Mouse (Mus musculus): ENCODE measurements at regions not wholly inside any gene's neighbourhood (a gene's known extent, or its start where the extent isn't known, plus 50 kb on each side); places are given as distances from the start of the nearest gene placed in this dataset.
"Not testable (repeated sequence)": the region's sequence is repeated elsewhere in the genome, so short reads cannot be mapped to it uniquely, and the experiment has no call there.

DNA sequence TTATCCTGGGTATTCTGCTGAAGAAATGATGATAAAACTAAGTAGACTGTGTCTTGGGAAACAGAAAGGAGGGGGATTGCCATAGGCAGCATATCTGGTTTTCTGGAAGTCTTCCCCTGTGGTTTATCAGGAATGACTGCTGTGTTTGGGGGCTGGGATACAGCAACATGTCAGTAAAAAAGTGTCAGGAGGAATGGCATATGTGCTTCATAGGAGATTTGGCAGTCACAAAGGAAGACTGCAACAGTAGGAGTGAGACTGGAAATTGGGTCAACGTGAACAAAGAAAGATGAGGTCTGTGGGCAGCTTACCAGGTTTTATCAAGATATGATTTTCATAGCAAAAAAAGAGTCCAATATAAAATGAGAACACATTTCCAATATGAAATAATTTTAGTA is 641.1 kb upstream of the Nrxn1 start:
- no peak for DNase-seq (ENCODE audit: low spot score in 2 of 2)

DNA sequence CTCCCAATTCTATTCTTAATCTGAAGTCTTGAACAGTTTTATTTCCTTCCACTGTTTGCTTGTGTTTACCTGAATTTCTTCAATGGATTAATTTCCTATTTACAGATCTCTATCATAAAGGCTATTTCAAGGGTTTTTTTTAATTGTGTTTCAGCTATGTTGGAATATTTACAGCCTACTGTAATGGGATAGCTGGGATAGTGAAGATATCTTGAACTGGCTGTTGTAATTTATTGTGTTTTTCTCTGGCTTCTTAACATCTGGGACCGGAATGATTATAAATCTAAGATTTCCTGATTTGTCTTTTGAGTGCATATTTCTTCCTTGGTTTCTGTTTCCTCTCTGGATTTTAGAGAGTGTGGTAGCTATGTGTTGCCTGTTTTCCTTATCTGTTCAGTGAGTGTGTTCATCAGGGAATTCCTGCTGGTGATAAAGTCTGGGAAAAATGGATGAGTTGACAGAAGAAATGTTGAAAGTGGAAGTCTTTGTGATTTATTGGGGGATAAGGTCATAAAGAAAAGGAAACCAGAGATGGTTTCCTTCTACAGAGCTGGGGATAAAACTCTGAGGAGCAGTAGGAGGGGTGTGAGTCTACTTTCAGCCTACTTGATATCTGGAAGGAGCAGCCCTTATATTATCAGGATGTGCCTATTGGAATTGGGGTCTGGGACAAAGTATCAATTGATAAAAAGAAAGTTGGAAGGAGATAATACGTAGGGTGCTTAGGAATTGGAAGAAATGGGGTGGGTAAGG is 640.5 kb upstream of the Nrxn1 start:
- no peak for DNase-seq (ENCODE audit: low spot score in 2 of 2)

DNA sequence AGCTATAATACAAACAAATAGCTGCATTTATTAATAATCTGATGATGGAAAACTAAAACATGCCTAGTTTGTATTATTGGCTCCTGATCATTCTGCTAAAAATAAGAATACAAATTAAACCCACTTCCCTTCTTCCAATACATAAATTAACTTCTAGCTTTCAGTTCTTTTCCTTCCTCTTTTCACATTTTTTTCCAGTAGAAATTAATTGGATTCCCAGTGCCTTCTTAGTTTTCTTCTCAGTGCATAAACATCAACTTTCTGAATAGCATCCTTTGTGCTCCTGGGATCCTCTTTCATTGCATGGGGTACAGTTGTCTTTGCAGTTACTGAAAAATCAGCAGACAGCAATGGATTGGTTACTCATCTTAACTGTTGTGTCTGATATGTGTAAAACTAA is 617.5 kb upstream of the Nrxn1 start:
- no peak for DNase-seq (ENCODE audit: low spot score in 2 of 2)

DNA sequence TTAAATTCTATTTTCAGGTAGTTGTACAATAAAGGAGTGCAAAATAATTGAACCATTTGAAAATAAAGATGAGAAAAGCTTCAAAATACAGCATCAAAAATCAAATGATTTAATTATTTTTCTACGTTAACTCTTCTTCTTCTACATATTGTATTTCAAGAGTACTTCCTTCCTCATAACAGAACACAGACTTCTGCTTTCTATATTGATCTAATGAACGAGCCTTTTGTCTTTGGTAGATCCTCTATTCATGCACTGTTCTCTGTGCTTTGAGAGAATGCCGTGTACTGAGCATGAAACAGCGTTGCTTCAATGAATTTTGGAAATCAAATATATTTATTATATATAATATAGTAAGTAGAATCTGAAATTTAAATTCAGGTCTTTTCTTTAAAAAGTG is 598.2 kb upstream of the Nrxn1 start:
- DNase-seq (ENCODE audit: low spot score in 2 of 2), result no peak

- no peak for DNase-seq (ENCODE audit: low spot score in 2 of 2)
Measured at GRCm38 (mm10) chr17:91657449-91657848, 564.6 kb upstream of the Nrxn1 start.

DNA sequence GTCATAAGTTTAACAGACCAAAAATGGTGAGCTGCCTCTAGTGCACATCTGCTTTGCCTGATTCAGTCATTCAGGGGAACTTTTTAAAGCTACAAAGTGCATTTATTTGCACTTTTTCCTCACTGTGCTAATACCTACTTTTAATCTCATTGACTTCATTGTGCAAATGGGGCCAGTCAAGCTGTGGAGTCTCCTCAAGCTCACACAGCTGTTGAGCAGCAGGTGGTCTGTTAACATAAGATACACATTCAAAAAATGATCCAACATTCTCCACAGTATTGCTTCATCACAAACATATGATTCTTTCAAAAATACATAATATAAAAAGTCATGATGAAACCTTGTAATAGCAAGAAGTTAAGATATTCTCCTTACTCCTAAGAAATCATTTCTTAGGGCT is 564.2 kb upstream of the Nrxn1 start:
- DNase-seq (ENCODE audit: low spot score in 2 of 2), result no peak

DNA sequence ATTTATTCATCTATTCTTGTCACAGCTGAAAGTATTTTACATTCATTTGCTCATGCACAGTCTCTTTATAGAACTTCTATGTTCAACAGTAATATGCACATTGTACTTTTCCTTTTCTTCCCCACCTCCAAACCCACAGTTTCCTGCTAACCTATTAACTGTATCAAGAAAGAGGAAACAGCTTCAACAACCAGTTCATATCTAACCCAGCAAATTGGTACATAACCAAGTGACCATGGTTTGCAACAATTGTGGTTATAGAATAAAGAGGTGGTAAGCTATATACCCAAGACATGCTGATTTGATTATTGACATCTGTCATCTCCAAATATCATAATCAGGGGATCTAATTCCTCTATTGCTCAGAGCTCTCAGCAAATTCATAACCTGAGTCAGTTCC is 539.0 kb upstream of the Nrxn1 start:
- DNase-seq (ENCODE audit: low spot score in 2 of 2), result no peak

DNA sequence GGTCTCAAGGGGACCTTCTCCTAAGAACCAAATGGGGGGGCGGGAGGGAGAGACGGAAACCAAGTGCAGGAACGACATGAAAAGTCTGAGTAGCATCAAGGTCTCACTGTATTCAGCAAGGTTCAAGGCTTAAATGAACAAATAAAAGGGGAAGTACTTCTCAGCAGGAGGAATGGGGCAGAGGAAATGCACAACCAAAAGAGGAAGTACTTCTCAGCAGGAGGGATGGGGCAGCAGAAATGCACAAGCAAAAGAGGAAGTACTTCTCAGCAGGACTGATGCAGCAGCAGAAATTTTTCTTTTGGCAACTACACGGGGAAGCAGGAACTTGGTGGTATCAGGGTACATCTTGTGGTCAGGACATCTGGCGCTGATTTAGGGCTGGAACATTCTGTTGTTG is 521.3 kb upstream of the Nrxn1 start:
- DNase-seq (ENCODE audit: low spot score in 2 of 2), result not testable (repeated sequence)

GRCm38 (mm10) chr17:91589120-91589519 is 496.2 kb upstream of the Nrxn1 start:
- DNase-seq (ENCODE audit: low spot score in 2 of 2), result no peak

- DNase-seq (ENCODE audit: low spot score in 2 of 2), result not testable (repeated sequence)
Measured at GRCm38 (mm10) chr17:91551058-91551691, 458.3 kb upstream of the Nrxn1 start.

DNA sequence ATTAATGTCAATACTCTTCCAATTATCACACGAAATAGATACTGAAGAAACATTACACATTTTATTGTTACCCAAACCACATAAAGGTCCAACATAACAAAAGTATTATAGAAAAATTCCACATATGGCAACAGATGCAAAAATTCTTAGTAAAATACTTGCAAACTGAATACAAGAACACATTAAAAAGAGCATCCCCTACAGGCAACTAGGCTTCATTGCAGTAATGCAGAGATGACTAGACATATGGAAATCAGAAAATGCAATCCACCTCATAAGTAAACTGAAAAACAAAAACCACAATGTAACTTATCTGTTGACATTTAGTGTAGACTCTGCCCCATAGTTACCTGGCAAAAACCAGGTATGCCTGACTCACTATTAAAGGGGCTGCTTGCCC is 438.6 kb upstream of the Nrxn1 start:
- no peak for DNase-seq (ENCODE audit: low spot score in 2 of 2)

DNA sequence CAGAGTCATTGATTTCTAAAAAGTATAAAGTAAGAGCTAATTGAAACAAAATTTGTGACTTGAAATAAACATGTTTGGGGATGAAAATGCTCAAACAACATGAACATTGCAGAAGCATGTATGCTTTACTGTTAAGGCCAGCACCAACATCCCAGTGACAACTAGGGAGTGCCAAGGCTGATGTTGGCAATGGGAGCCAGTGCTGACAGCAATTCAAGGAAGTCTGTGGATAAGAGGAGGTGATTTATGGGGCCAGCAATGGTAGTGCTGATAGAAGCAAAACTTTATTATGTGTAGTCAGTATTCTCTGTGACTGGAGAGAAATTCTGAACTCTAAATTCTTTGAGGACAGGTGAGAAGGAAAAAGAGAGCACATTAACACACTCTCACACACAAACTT is 424.4 kb upstream of the Nrxn1 start:
- DNase-seq (ENCODE audit: low spot score in 2 of 2), result peak in 1 of 2 experiments; percentile 5
